Mouse (Mus musculus) liver, adult 2 months (tissue): Measurements from ENCODE around the gene Kdm6b.

Experiments
- CTCF ChIP-seq: fragments of 200-500 bp; IDR thresholded peaks from 2 replicates; pipeline ENCODE4 v1.5.1; 2011; ENCODE audit warnings: low read depth, low read length, control low read depth
- POLR2A ChIP-seq: fragments of 200-500 bp; IDR thresholded peaks from 2 replicates; pipeline ENCODE4 v1.6.1; 2011; ENCODE audit warnings: low read length, control low read depth; ENCODE audit not compliant: insufficient read depth; ENCODE audit errors: extremely low read depth

DNA sequence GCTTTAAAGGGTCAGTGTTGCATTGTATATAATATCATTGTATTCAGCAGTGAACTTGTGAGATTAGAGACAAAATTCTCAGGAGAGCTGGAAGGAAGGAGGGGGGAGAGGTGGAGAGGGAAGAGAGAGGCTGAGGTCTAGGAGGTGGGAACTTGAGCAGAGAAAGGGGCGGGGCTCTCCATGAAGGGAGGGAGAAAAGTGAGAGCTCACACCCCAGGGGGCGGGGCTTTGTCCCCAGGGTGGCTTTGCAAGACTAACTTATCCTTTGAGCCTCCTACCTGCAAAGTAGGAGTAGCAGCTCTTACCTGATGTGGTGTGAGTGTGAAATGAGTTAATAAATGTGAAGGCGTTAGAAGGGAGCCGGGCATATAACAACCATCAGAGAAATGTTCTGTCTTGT, 15.3 kb upstream of the Kdm6b start:
- TF ChIP-seq POLR2A (no peak), CTCF (no peak)
